Mouse (Mus musculus): ENCODE data around the gene Cdkl1. TPM values are rescaled to one million over a fixed set of nuclear protein-coding genes. Genes with fewer than 3 reads are reported as not detected.

Gene Cdkl1
- total and polyA plus RNA-seq, 3 experiments: 0.08 to 0.32 TPM; not detected in 1

DNA sequence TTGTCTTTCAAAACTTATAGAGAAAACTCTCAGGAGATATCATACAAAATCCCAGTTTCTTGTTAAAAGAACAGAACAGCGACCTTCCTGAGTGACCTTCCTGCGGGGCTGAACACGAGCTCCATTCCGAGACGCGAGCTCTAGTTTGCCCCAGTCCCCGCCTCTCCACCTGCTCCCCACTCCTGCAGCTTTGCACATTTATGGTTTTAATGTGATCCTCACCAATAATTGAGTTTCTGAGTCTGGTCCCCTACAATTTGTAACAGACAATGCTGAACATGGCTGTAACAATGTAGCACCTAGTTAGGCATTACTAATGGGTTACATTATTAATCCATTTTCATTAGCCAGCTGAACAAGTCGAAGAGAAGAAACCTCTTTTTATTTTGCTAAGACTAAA is 9.6 kb downstream of the Cdkl1 start:
- no peaks in the 10 kb centered on the region for H3K9me3 ChIP-seq (replicated peaks; ENCODE audit: insufficient read depth, low read length)
- H3K9ac ChIP-seq (ENCODE audit: control insufficient read depth, low read depth, low read length, poor library complexity, severe bottlenecking): no peak overlapping the region
- H3K79me2 ChIP-seq (ENCODE audit: control insufficient read depth, insufficient read depth, low read length, poor library complexity): no peaks in the 10 kb centered on the region
- H3K4me3 ChIP-seq (ENCODE audit: control insufficient read depth in 1 of 2, insufficient read depth in 1 of 2, low read depth in 2 of 2, low read length in 2 of 2): no peak overlapping the region
- no peaks in the 10 kb centered on the region for H3K27me3 ChIP-seq (ENCODE audit: control insufficient read depth in 1 of 2, insufficient read depth in 2 of 2, low read length in 2 of 2)
- TF ChIP-seq POLR2AphosphoS2 (IDR thresholded peaks at IDR 0.05; ENCODE audit: low read length) (no peak), ZNF384 (IDR thresholded peaks at IDR 0.05; ENCODE audit: low read depth, low read length) (no peak), GABPA (IDR thresholded peaks at IDR 0.05; ENCODE audit: low read depth, low read length) (no peak), UBTF (IDR thresholded peaks at IDR 0.05; ENCODE audit: borderline replicate concordance, insufficient read depth, low read depth, low read length) (no peak), CHD1 (IDR thresholded peaks at IDR 0.05; ENCODE audit: low read depth, low read length) (no peak), POLR2A (IDR thresholded peaks at IDR 0.05; ENCODE audit: control insufficient read depth in 1 of 2, insufficient read depth in 1 of 2, low read depth in 1 of 2, low read length in 2 of 2, poor library complexity in 1 of 2) (no peak), POLR2AphosphoS5 (IDR thresholded peaks at IDR 0.05; ENCODE audit: borderline replicate concordance, low read depth, low read length) (no peak), ELF1 (IDR thresholded peaks at IDR 0.05; ENCODE audit: low read depth, low read length) (no peak), ETS1 (IDR thresholded peaks at IDR 0.05; ENCODE audit: low read depth, low read length) (no peak), USF1 (IDR thresholded peaks at IDR 0.05; ENCODE audit: low read depth, low read length) (no peak), RCOR1 (IDR thresholded peaks at IDR 0.05; ENCODE audit: low read depth, low read length) (no peak), NRF1 (IDR thresholded peaks at IDR 0.05; ENCODE audit: insufficient read depth, low read depth, low read length, poor library complexity, severe bottlenecking) (no peak), NELFE (IDR thresholded peaks at IDR 0.05; ENCODE audit: low read depth, low read length) (no peak), TAL1 (IDR thresholded peaks at IDR 0.05; ENCODE audit: low read length) (no peak), GATA1 (IDR thresholded peaks at IDR 0.05; ENCODE audit: low read depth, low read length) (no peak), CTCF (IDR thresholded peaks at IDR 0.05 in 2 of 3, conservative IDR thresholded peaks at IDR 0.05 in 1 of 3; ENCODE audit: control insufficient read depth in 1 of 3, insufficient read depth in 1 of 3, low read depth in 2 of 3, low read length in 3 of 3, poor library complexity in 1 of 3, severe bottlenecking in 1 of 3) (no peak), EP300 (IDR thresholded peaks at IDR 0.05; ENCODE audit: low read depth in 1 of 2, low read length in 2 of 2) (no peak)
- H3K27ac ChIP-seq (ENCODE audit: control insufficient read depth, low read depth, low read length): no peak overlapping the region
- H3K4me1 ChIP-seq (ENCODE audit: control insufficient read depth in 1 of 2, insufficient read depth in 2 of 2, low read length in 2 of 2): peaks cover 0 to 17% of the 10 kb centered on the region in 2 experiments; a peak in 3 of 4 replicates
- DNase-seq (ENCODE audit: low read depth, low spot score): no peak
- H3K36me3 ChIP-seq (ENCODE audit: control insufficient read depth in 1 of 2, insufficient read depth in 2 of 2, low read length in 2 of 2): peaks cover 0 to 4% of the 10 kb centered on the region in 2 experiments; a peak in 2 of 4 replicates

DNA sequence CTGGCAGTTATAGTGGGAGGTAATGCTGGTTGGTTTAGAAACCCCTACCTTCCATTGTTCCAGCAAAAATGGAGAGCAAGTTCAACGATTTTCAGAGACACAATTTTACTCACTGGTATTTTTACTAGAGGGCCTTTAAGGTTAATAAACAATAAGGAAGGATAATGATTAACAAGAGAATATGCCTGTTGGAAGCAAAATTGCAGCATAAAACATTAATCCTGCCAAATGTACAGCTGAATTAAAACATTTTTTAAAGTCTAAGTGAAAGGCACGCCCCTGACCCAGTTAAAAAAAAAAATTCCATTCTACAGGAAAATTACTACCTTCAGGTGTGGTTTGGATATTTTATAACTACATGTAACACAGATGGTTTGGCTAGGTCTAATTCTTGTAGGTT is 13.1 kb downstream of the Cdkl1 start:
- no peak for TF ChIP-seq ETS1 (IDR thresholded peaks at IDR 0.05; ENCODE audit: low read depth, low read length)
- TF ChIP-seq BHLHE40 (IDR thresholded peaks at IDR 0.05; ENCODE audit: borderline replicate concordance, low read depth, low read length): no peak
- TF ChIP-seq USF1 (IDR thresholded peaks at IDR 0.05; ENCODE audit: low read depth, low read length): no peak
- TF ChIP-seq ZC3H11A (IDR thresholded peaks at IDR 0.05; ENCODE audit: low read depth, low read length): no peak
- no peak for TF ChIP-seq HCFC1 (IDR thresholded peaks at IDR 0.05; ENCODE audit: low read depth, low read length)
- no peak for TF ChIP-seq GABPA (IDR thresholded peaks at IDR 0.05; ENCODE audit: low read depth, low read length)
- TF ChIP-seq TBP (IDR thresholded peaks at IDR 0.05; ENCODE audit: low read depth, low read length): no peak
- no peak for TF ChIP-seq MAFK (IDR thresholded peaks at IDR 0.05; ENCODE audit: borderline replicate concordance, low read depth, low read length)
- no peak for TF ChIP-seq ELF1 (IDR thresholded peaks at IDR 0.05; ENCODE audit: low read depth, low read length)
- no peak for TF ChIP-seq UBTF (IDR thresholded peaks at IDR 0.05; ENCODE audit: borderline replicate concordance, insufficient read depth, low read depth, low read length)
- no peak for TF ChIP-seq ZMIZ1 (IDR thresholded peaks at IDR 0.05; ENCODE audit: low read depth, low read length)
- no peak for TF ChIP-seq TAL1 (IDR thresholded peaks at IDR 0.05; ENCODE audit: low read length)
- no peak for TF ChIP-seq CTCF (IDR thresholded peaks at IDR 0.05 in 2 of 3, conservative IDR thresholded peaks at IDR 0.05 in 1 of 3; ENCODE audit: control insufficient read depth in 1 of 3, insufficient read depth in 1 of 3, low read depth in 2 of 3, low read length in 3 of 3, poor library complexity in 1 of 3, severe bottlenecking in 1 of 3)
- no peak for TF ChIP-seq POLR2AphosphoS5 (IDR thresholded peaks at IDR 0.05; ENCODE audit: borderline replicate concordance, low read depth, low read length)
- no peak for TF ChIP-seq E2F4 (IDR thresholded peaks at IDR 0.05; ENCODE audit: borderline replicate concordance, low read depth, low read length)
- TF ChIP-seq RAD21 (IDR thresholded peaks at IDR 0.05; ENCODE audit: low read depth, low read length): no peak
- no peak for TF ChIP-seq MEF2A (IDR thresholded peaks at IDR 0.05; ENCODE audit: extremely low read depth, insufficient replicate concordance, low read depth, low read length, poor library complexity, severe bottlenecking)
- H3K27ac ChIP-seq (ENCODE audit: control insufficient read depth, low read depth, low read length): no peak overlapping the region
- H3K79me2 ChIP-seq (ENCODE audit: control insufficient read depth, insufficient read depth, low read length, poor library complexity): no peaks in the 10 kb centered on the region
- no peaks in the 10 kb centered on the region for H3K27me3 ChIP-seq (ENCODE audit: control insufficient read depth in 1 of 2, insufficient read depth in 2 of 2, low read length in 2 of 2)
- no peaks in the 10 kb centered on the region for H3K9me3 ChIP-seq (replicated peaks; ENCODE audit: insufficient read depth, low read length)
- peaks cover 0 to 12% of the 10 kb centered on the region in 2 experiments; a peak in 3 of 4 replicates for H3K4me1 ChIP-seq (ENCODE audit: control insufficient read depth in 1 of 2, insufficient read depth in 2 of 2, low read length in 2 of 2)
- DNase-seq (ENCODE audit: low read depth, low spot score): no peak
- no peak overlapping the region for H3K4me3 ChIP-seq (ENCODE audit: control insufficient read depth in 1 of 2, insufficient read depth in 1 of 2, low read depth in 2 of 2, low read length in 2 of 2)
- H3K36me3 ChIP-seq (ENCODE audit: control insufficient read depth in 1 of 2, insufficient read depth in 2 of 2, low read length in 2 of 2): peaks cover 0 to 4% of the 10 kb centered on the region in 2 experiments; a peak in 2 of 4 replicates
- no peak overlapping the region for H3K9ac ChIP-seq (ENCODE audit: control insufficient read depth, low read depth, low read length, poor library complexity, severe bottlenecking)
